Mouse (Mus musculus) retina, adult 2 months (tissue): ENCODE measurements around the gene Zfp750.

Experiments used
- DNase-seq: peaks from one replicate; pipeline ENCODE4 v3.0.0-alpha.2; 2012; ENCODE audit warnings: low read depth, low spot score

The Zfp750 gene

GRCm38 (mm10) chr11:121519131-121519530 is at the start of gene Zfp750:
TSS of gene Zfp750 (minus strand) at chr11:121519333.
- no peak for DNase-seq

GRCm38 (mm10) chr11:121564265-121564664 is 45.1 kb upstream of the Zfp750 start:
- no peak for DNase-seq

- no peak for DNase-seq
These were observed 44.2 kb upstream of the Zfp750 start for GRCm38 (mm10) chr11:121563312-121563711.

- DNase-seq, result no peak
These were observed 41.1 kb upstream of the Zfp750 start for GRCm38 (mm10) chr11:121560294-121560663.

- no peak for DNase-seq
These were observed 40.6 kb upstream of the Zfp750 start for GRCm38 (mm10) chr11:121559527-121560293.

- DNase-seq, result no peak
These were observed 39.4 kb upstream of the Zfp750 start for GRCm38 (mm10) chr11:121558522-121558921.

GRCm38 (mm10) chr11:121557946-121558345 is 38.8 kb upstream of the Zfp750 start:
- DNase-seq, result no peak

GRCm38 (mm10) chr11:121556727-121557126 is 37.6 kb upstream of the Zfp750 start:
- no peak for DNase-seq

- DNase-seq, result no peak
These were observed 34.3 kb upstream of the Zfp750 start for GRCm38 (mm10) chr11:121553458-121553857.

- no peak for DNase-seq
These were observed 33.8 kb upstream of the Zfp750 start for GRCm38 (mm10) chr11:121552846-121553457.

GRCm38 (mm10) chr11:121552167-121552566 is 33.0 kb upstream of the Zfp750 start:
- no peak for DNase-seq

GRCm38 (mm10) chr11:121551206-121551799 is 32.2 kb upstream of the Zfp750 start:
- no peak for DNase-seq

GRCm38 (mm10) chr11:121549843-121550647 is 30.9 kb upstream of the Zfp750 start:
- no peak for DNase-seq

GRCm38 (mm10) chr11:121548996-121549842 is 30.1 kb upstream of the Zfp750 start:
- no peak for DNase-seq

GRCm38 (mm10) chr11:121547925-121548324 is 28.8 kb upstream of the Zfp750 start:
- no peak for DNase-seq

- no peak for DNase-seq
These were observed 28.1 kb upstream of the Zfp750 start for GRCm38 (mm10) chr11:121547234-121547633.

- no peak for DNase-seq
These were observed 26.4 kb upstream of the Zfp750 start for GRCm38 (mm10) chr11:121545398-121546034.

GRCm38 (mm10) chr11:121544755-121545397 is 25.7 kb upstream of the Zfp750 start:
- DNase-seq, result no peak

- DNase-seq, result no peak
These were observed 24.8 kb upstream of the Zfp750 start for GRCm38 (mm10) chr11:121543922-121544321.

- no peak for DNase-seq
These were observed 24.2 kb upstream of the Zfp750 start for GRCm38 (mm10) chr11:121543287-121543856.
